Mouse (Mus musculus): ENCODE results near the gene Prdx3. TPM values are rescaled to one million over a fixed set of nuclear protein-coding genes. Genes with fewer than 3 reads are reported as not detected.

The Prdx3 gene
- polyA plus RNA-seq (2015; fragmentation: Nextera tagmentation; extraction: Ambion mirVana): 81.2 and 81.4 TPM in 2 replicates

GRCm38 (mm10) chr19:60874064-60874694, at the start of gene Prdx3:
Gene Prdx3, minus strand, starts transcription at chr19:60874556.
- Histone ChIP-seq H3K36me3 (ENCODE audit: poor library complexity, severe bottlenecking) (peaks cover 5% of the 10 kb centered on the region), H3K27me3 (no peaks in the 10 kb centered on the region), H3K9ac (peak within 1 kb of the TSS; percentile 73), H3K27ac (peak within 1 kb of the TSS; percentile 48; the same call in 1 of the 2 replicates), H3K4me2 (peak within 1 kb of the TSS; percentile 69), H3K4me1 (peaks cover 14% of the 10 kb centered on the region), H3K4me3 (peak within 1 kb of the TSS; percentile 56), H3K9me3 (replicated peaks) (no peaks in the 10 kb centered on the region)
- ATAC-seq: peak; percentile 99
- under 1% methylated on average over 28 of the region's 28 CpGs for whole genome bisulfite sequencing

GRCm38 (mm10) chr19:60916869-60917570, 42.7 kb upstream of the Prdx3 start:
- no peak for ATAC-seq
- H3K27ac ChIP-seq: no peak overlapping the region
- no peaks in the 10 kb centered on the region for H3K4me1 ChIP-seq
- H3K4me2 ChIP-seq: no peak overlapping the region
- no peaks in the 10 kb centered on the region for H3K27me3 ChIP-seq
- 87% methylated on average over 6 of the region's 6 CpGs for WGBS
- no peaks in the 10 kb centered on the region for H3K9me3 ChIP-seq (replicated peaks)
- H3K36me3 ChIP-seq (ENCODE audit: poor library complexity, severe bottlenecking): no peaks in the 10 kb centered on the region
- H3K4me3 ChIP-seq: no peak overlapping the region
- H3K9ac ChIP-seq: no peak overlapping the region

DNA sequence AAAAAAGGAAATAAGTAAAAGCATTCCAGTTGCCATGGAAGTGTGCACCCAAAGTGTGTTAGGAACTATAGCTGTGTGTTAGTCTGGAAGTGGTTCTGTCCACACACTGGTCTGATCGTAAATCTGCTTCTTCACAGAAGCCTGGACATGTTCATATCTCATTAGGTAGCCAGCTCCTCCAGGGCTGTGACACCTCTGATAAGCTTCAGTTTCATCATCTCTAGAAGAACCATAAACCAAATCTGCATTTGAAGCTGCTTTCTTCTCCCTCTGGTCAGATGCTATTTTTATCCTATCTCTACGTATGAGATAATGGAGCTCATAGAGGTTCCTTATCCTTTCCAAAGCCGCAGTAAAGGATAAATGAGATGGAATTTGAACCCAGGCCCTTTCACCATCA, 41.5 kb upstream of the Prdx3 start:
- ATAC-seq: no peak
- Histone ChIP-seq H3K36me3 (ENCODE audit: poor library complexity, severe bottlenecking) (no peaks in the 10 kb centered on the region), H3K9ac (no peak overlapping the region), H3K9me3 (replicated peaks) (no peaks in the 10 kb centered on the region), H3K4me2 (no peak overlapping the region), H3K4me3 (no peak overlapping the region), H3K4me1 (no peaks in the 10 kb centered on the region), H3K27ac (no peak overlapping the region), H3K27me3 (no peaks in the 10 kb centered on the region)
- 96% methylated on average over 3 of the region's 3 CpGs for WGBS

- no peak for ATAC-seq
These were observed 40.9 kb upstream of the Prdx3 start for GRCm38 (mm10) chr19:60915236-60915635.

DNA sequence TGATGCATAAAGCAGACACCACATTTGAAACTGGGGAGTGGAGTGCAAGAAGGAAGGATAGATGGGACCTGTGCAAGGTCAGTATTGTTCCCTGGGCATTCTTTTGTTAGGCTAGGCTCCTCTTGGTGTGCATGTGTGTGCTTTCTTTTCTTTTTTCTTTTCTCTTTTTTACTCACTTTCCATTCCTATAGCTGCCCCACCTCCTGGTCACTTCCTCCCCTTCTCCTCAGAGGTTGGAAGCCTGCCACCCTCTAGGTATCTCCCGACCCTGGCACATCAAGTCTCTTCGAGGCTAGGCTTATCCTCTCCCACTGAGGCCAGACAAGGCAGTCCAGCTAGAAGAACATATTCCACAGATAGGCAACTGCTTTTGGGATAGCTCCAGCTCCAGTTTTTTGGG, 37.3 kb upstream of the Prdx3 start:
- no peak for ATAC-seq
- whole genome bisulfite sequencing: 83% methylated on average over 2 of the region's 2 CpGs
- H3K27me3 ChIP-seq: no peaks in the 10 kb centered on the region

More at GRCm38 (mm10) chr19:60915236-60915635, 40.9 kb upstream of the Prdx3 start:
- Histone ChIP-seq H3K27me3 (no peaks in the 10 kb centered on the region), H3K27ac (no peak overlapping the region), H3K4me3 (no peak overlapping the region), H3K9me3 (replicated peaks) (no peaks in the 10 kb centered on the region), H3K4me1 (no peaks in the 10 kb centered on the region), H3K36me3 (ENCODE audit: poor library complexity, severe bottlenecking) (no peaks in the 10 kb centered on the region), H3K9ac (no peak overlapping the region), H3K4me2 (no peak overlapping the region)
- WGBS: 86% methylated on average over 4 of the region's 4 CpGs

DNA sequence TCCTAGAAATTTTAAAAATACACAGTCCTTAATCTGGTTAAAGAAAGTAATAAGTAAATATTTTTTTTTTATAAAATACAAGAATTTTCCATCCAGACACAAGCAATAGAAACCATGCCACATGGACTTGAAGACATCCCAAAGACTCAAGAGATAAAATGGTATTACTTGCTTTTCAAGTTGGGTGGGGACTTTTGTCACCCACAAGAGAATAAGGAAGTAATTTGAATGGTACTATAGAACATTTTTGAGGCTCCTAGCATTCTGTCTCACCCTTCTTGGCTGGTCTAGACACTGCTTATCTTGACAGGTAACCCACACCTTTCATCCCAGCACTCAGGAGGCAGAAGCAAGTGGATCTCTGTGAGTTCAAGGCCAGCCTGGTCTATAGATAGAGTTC, 35.9 kb upstream of the Prdx3 start:
- Histone ChIP-seq H3K9ac (no peak overlapping the region), H3K9me3 (replicated peaks) (no peaks in the 10 kb centered on the region), H3K4me3 (no peak overlapping the region)

More for the DNA sequence above, 37.3 kb upstream of the Prdx3 start:
- no peaks in the 10 kb centered on the region for H3K4me1 ChIP-seq
- no peaks in the 10 kb centered on the region for H3K9me3 ChIP-seq (replicated peaks)
- H3K9ac ChIP-seq: no peak overlapping the region
- no peak overlapping the region for H3K27ac ChIP-seq
- H3K36me3 ChIP-seq (ENCODE audit: poor library complexity, severe bottlenecking): no peaks in the 10 kb centered on the region
- H3K4me3 ChIP-seq: no peak overlapping the region
- no peak overlapping the region for H3K4me2 ChIP-seq

GRCm38 (mm10) chr19:60905477-60905876, 31.1 kb upstream of the Prdx3 start:
- H3K27ac ChIP-seq: no peak overlapping the region
- 94% methylated on average over 5 of the region's 5 CpGs for WGBS
- H3K9ac ChIP-seq: no peak overlapping the region
- H3K4me1 ChIP-seq: no peaks in the 10 kb centered on the region
- H3K36me3 ChIP-seq (ENCODE audit: poor library complexity, severe bottlenecking): no peaks in the 10 kb centered on the region
- no peaks in the 10 kb centered on the region for H3K27me3 ChIP-seq
- no peaks in the 10 kb centered on the region for H3K9me3 ChIP-seq (replicated peaks)
- H3K4me3 ChIP-seq: no peak overlapping the region
- H3K4me2 ChIP-seq: no peak overlapping the region
- no peak for ATAC-seq

More for the DNA sequence above, 35.9 kb upstream of the Prdx3 start:
- no peaks in the 10 kb centered on the region for H3K36me3 ChIP-seq (ENCODE audit: poor library complexity, severe bottlenecking)
- no peaks in the 10 kb centered on the region for H3K4me1 ChIP-seq
- no peaks in the 10 kb centered on the region for H3K27me3 ChIP-seq
- no peak overlapping the region for H3K27ac ChIP-seq
- no peak for ATAC-seq
- no peak overlapping the region for H3K4me2 ChIP-seq

DNA sequence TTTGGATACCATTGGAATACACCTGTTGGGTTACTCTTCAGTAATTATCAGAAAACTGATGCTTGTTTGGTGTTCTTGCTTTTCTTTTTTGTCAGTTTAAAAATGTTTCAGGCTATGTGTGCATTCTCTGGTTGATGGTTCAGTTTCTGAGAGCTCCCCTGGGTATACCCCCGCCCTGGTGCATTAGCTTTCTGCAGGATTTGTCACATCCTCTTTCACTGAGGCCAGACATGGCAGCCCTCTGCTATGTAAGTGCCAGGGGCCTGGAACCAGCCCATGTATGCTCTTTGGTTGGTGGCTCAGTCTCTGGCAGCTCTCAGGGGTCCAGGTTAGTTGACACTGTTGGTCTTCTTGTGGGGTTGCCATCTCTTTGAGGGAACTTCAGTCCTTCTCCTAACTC, 29.6 kb upstream of the Prdx3 start:
- Histone ChIP-seq H3K9me3 (replicated peaks) (no peaks in the 10 kb centered on the region), H3K27ac (no peak overlapping the region), H3K36me3 (ENCODE audit: poor library complexity, severe bottlenecking) (no peaks in the 10 kb centered on the region), H3K4me3 (no peak overlapping the region), H3K9ac (no peak overlapping the region), H3K4me1 (no peaks in the 10 kb centered on the region), H3K4me2 (no peak overlapping the region), H3K27me3 (no peaks in the 10 kb centered on the region)
- ATAC-seq: no peak
- WGBS: 100% methylated on average over 1 of the region's 1 CpGs

DNA sequence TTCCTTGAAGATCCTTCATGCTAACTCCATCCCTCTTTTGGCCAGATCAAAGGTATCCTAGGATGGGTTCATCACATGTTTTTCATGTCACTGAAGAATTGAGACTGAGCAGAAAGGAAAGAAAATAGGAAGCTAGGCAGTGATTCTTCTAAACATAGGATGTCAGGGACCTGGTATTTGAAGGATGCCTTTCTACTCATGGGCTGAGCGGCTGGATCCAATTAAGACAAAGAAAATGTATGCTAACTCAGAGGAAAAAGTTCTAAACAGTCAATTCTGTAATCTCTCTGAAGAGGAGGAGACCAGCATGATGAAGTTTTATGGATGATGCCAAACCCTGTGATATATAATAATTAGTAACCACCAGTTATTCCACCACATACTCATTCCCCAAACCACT, 28.8 kb upstream of the Prdx3 start:
- Histone ChIP-seq H3K4me1 (no peaks in the 10 kb centered on the region), H3K27me3 (no peaks in the 10 kb centered on the region), H3K9me3 (replicated peaks) (no peaks in the 10 kb centered on the region), H3K4me3 (no peak overlapping the region), H3K27ac (no peak overlapping the region), H3K36me3 (ENCODE audit: poor library complexity, severe bottlenecking) (no peaks in the 10 kb centered on the region), H3K9ac (no peak overlapping the region), H3K4me2 (no peak overlapping the region)
- 98% methylated on average over 1 of the region's 1 CpGs for WGBS
- no peak for ATAC-seq

- peaks cover 15% of the 10 kb centered on the region for H3K4me1 ChIP-seq
- no peaks in the 10 kb centered on the region for H3K9me3 ChIP-seq (replicated peaks)
- H3K27ac ChIP-seq: no peak overlapping the region
- no peak overlapping the region for H3K4me3 ChIP-seq
- H3K27me3 ChIP-seq: no peaks in the 10 kb centered on the region
- no peak for ATAC-seq
- 23% methylated on average over 3 of the region's 3 CpGs for WGBS
- no peak overlapping the region for H3K9ac ChIP-seq
- H3K36me3 ChIP-seq (ENCODE audit: poor library complexity, severe bottlenecking): no peaks in the 10 kb centered on the region
- no peak overlapping the region for H3K4me2 ChIP-seq
These were observed 21.0 kb upstream of the Prdx3 start for GRCm38 (mm10) chr19:60895251-60895880.

DNA sequence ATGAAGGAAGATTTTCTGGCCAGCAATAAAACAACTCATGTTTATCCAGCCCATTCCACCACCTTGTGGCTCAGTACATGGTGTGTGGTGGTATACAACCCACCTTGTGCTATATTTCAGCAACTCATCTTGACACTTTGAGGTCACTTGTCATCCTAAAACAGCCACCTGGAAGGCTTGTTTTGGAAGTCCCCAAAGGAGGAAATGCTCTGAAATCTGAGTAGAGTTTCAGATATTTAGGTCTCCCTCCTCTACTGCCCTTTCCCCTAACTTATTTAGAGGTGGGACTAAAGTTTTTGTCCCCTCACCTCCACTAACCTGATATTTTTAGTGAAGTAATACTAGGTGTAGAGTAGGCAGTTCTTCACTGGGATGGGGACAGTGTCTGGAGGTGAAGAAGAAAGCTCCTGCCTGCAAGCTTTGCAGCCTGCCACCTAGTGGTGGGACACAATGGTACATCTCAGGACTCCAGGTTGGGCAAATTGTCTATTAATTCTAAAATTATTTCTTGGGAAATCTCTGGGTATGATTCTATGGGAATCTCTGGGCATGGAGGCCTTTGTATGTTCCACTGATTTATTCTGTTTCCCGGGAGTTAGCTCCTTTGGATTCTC, 17.7 kb upstream of the Prdx3 start:
- no peaks in the 10 kb centered on the region for H3K36me3 ChIP-seq (ENCODE audit: poor library complexity, severe bottlenecking)
- peak overlapping the region; percentile 74; the same call in 1 of the 2 replicates for H3K4me2 ChIP-seq
- no peaks in the 10 kb centered on the region for H3K9me3 ChIP-seq (replicated peaks)
- H3K4me3 ChIP-seq: peak overlapping the region; percentile 8; the same call in 1 of the 2 replicates
- WGBS: 52% methylated on average over 1 of the region's 1 CpGs
- H3K9ac ChIP-seq: 0 out of 2 replicates have a peak overlapping the region, but pooled peaks have one; percentile 52
- peaks cover 22% of the 10 kb centered on the region for H3K4me1 ChIP-seq
- ATAC-seq: no peak
- no peak overlapping the region for H3K27ac ChIP-seq
- H3K27me3 ChIP-seq: no peaks in the 10 kb centered on the region

- no peaks in the 10 kb centered on the region for H3K27me3 ChIP-seq
- H3K27ac ChIP-seq: no peak overlapping the region
- H3K4me3 ChIP-seq: peak overlapping the region; percentile 79
- H3K4me2 ChIP-seq: peak overlapping the region; percentile 74
- ATAC-seq: no peak
- peaks cover 22% of the 10 kb centered on the region for H3K4me1 ChIP-seq
- no peaks in the 10 kb centered on the region for H3K36me3 ChIP-seq (ENCODE audit: poor library complexity, severe bottlenecking)
- H3K9me3 ChIP-seq (replicated peaks): no peaks in the 10 kb centered on the region
- H3K9ac ChIP-seq: peak overlapping the region; percentile 52; the same call in 1 of the 2 replicates
- 7% methylated on average over 4 of the region's 5 CpGs for WGBS
These were observed 16.7 kb upstream of the Prdx3 start for GRCm38 (mm10) chr19:60891123-60891470.
